Mouse (Mus musculus): ENCODE data around the gene Ninl.

Gene Ninl

GRCm38 (mm10) chr2:150908881-150909280, 130.3 kb downstream of the Ninl start:
- in situ Hi-C loops (cut with MboI, MseI): loop anchor here (25.0 kb wide), 1 partner anchor 653 kb away; the partner anchor contains the start of gene Sdcbp2

- in situ Hi-C loops (cut with MboI, MseI): loop anchor here (25.0 kb wide), 1 partner anchor 657 kb away; the partner anchor contains the start of gene Sdcbp2
Measured at GRCm38 (mm10) chr2:150904936-150905450, 134.2 kb downstream of the Ninl start, which contains the start of gene Gins1. Gins1 (plus strand) TSS chr2:150905400.

GRCm38 (mm10) chr2:150904272-150904935, 134.8 kb downstream of the Ninl start, which contains the start of gene Abhd12:
Abhd12 (minus strand) TSS chr2:150904741.
- in situ Hi-C loops (cut with MboI, MseI): loop anchor here (25.0 kb wide), 1 partner anchor 658 kb away; the partner anchor contains the start of gene Sdcbp2

- in situ Hi-C loops (cut with MboI, MseI): loop anchor here (25.0 kb wide), 1 partner anchor 660 kb away; the partner anchor contains the start of gene Sdcbp2
Measured at GRCm38 (mm10) chr2:150902347-150902746, 136.8 kb downstream of the Ninl start.

GRCm38 (mm10) chr2:150900341-150900740, 138.8 kb downstream of the Ninl start:
- in situ Hi-C loops (cut with MboI, MseI): loop anchor here (25.0 kb wide), 1 partner anchor 662 kb away; the partner anchor contains the start of gene Sdcbp2

GRCm38 (mm10) chr2:150895691-150896252, 143.4 kb downstream of the Ninl start:
- in situ Hi-C loops (cut with MboI, MseI): no loop called here

- in situ Hi-C loops (cut with MboI, MseI): no loop called here
Measured at GRCm38 (mm10) chr2:150894617-150895267, 144.4 kb downstream of the Ninl start.

GRCm38 (mm10) chr2:150887370-150887769, 151.8 kb downstream of the Ninl start:
- in situ Hi-C loops (cut with MboI, MseI): no loop called here

GRCm38 (mm10) chr2:150886315-150886714, 152.9 kb downstream of the Ninl start:
- in situ Hi-C loops (cut with MboI, MseI): no loop called here

- in situ Hi-C loops (cut with MboI, MseI): no loop called here
Measured at GRCm38 (mm10) chr2:150885814-150886213, 153.4 kb downstream of the Ninl start.

GRCm38 (mm10) chr2:150884779-150885110, 154.4 kb downstream of the Ninl start:
- in situ Hi-C loops (cut with MboI, MseI): no loop called here
